Mouse (Mus musculus) heart, embryonic 11.5 days (tissue): ENCODE measurements around the gene Pik3cd. TPM values are rescaled to one million over a fixed set of nuclear protein-coding genes. Genes with fewer than 3 reads are reported as not detected.
"Not testable (repeated sequence)": the region's sequence is repeated elsewhere in the genome, so short reads cannot be mapped to it uniquely, and the experiment has no call there.

Experiments used
- ATAC-seq: fragments of 200-750 bp; cut with Nextera tagmentation; replicated peaks from 2 replicates; pipeline ENCODE4 v1.8.0; 2017; ENCODE audit warnings: moderate library complexity; ENCODE audit not compliant: insufficient number of reproducible peaks, low FRiP score, low TSS enrichment
- H3K27ac ChIP-seq: fragments of 300-500 bp; sonication (generic); 2 replicates; pipeline ENCODE4 v1.5.1; 2014; ENCODE audit warnings: mild to moderate bottlenecking, low read depth, low read length
- H3K27me3 ChIP-seq: fragments of 300-500 bp; sonication (generic); 2 replicates; pipeline ENCODE4 v1.6.1; 2014; ENCODE audit warnings: mild to moderate bottlenecking, low read length, mixed read lengths; ENCODE audit not compliant: control insufficient read depth, insufficient read depth
- H3K36me3 ChIP-seq: fragments of 300-500 bp; sonication (generic); 2 replicates; pipeline ENCODE4 v1.6.1; 2014; ENCODE audit warnings: mild to moderate bottlenecking, low read length, moderate library complexity, mixed read lengths; ENCODE audit not compliant: control insufficient read depth, insufficient read depth
- H3K4me1 ChIP-seq: fragments of 300-500 bp; sonication (generic); 2 replicates; pipeline ENCODE4 v1.6.1; 2014; ENCODE audit warnings: low read length; ENCODE audit not compliant: control insufficient read depth, insufficient read depth
- H3K4me2 ChIP-seq: fragments of 300-500 bp; sonication (generic); 2 replicates; pipeline ENCODE4 v1.6.1; 2014; ENCODE audit warnings: mild to moderate bottlenecking, moderate library complexity
- H3K4me3 ChIP-seq: fragments of 300-500 bp; sonication (generic); 2 replicates; pipeline ENCODE4 v1.5.1; 2014; ENCODE audit warnings: low read depth, low read length
- H3K9ac ChIP-seq: fragments of 300-500 bp; sonication (generic); 2 replicates; pipeline ENCODE4 v1.6.1; 2014; ENCODE audit warnings: mild to moderate bottlenecking, low read depth, low read length, moderate library complexity
- H3K9me3 ChIP-seq: fragments of 300-500 bp; sonication (generic); replicated peaks from 2 replicates; pipeline ENCODE4 v1.6.1; 2016; ENCODE audit warnings: low read length; ENCODE audit not compliant: control insufficient read depth
- WGBS: fragments of 180-500 bp; shearing (Covaris S2); extraction: QIAGEN DNeasy Blood & Tissue Kit; methylation state at CpG from one replicate; pipeline ENCODE4 v1.1.7; 2014; ENCODE audit not compliant: insufficient replicate concordance; 5-methylcytosine and 5-hydroxymethylcytosine counted together
- polyA plus RNA-seq: library from polyadenylated mRNA; unstranded; fragments of >200 nt; fragmentation: Nextera tagmentation; extraction: Ambion mirVana; gene quantifications from 2 replicates; pipeline ENCODE4 v1.2.1, GENCODE M21; 2014

Pik3cd gene
- polyA plus RNA-seq, result 2.3 and 3.2 TPM in 2 replicates

DNA sequence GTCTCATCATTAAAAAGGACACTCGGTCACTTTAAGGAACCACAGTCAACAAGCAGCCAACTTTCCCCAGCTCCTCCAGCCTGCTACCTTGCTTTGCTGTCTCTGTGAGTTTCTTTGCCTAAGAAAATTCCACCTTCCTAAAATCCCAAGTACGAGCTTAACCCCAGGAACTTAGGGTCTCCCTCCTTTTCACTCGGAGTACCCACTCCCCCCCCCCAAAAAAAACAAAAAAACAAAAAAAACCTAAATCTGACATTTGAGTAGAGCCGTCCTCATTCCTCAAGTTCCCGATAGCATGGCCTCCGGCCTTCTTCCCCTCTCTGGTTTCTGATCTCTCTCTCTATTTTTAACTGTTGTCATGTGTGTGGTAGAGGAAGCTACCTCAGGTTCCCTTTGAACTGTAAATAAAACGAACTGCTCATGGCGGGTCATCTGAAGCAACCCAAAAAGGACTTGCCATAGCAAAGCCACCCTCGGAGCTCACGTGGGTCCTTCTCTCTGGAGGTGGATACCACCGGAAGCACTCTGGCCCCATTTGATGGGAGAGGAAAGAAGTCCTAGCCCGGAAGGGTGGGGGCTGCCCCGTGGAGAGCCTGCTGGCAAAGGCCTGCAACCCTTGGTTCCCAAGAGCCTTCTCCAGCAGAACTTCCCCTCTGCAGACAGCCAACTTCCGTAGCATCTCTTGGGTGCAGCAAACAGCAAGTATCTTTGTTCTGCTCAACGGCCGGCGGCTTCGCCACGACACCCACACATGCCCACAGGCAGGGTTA is at the start of gene Pik3cd:
Pik3cd (minus strand) TSS at position 362 of the 770 bp plus-strand sequence.
- no peak for ATAC-seq
- peaks cover 9% of the 10 kb centered on the region for H3K27me3 ChIP-seq
- H3K4me2 ChIP-seq, result no peak within 1 kb of the TSS
- no peaks in the 10 kb centered on the region for H3K9me3 ChIP-seq
- no peak within 1 kb of the TSS for H3K4me3 ChIP-seq
- H3K4me1 ChIP-seq, result peaks cover 10% of the 10 kb centered on the region
- H3K27ac ChIP-seq, result no peak within 1 kb of the TSS
- 59% methylated on average over 19 of the region's 19 CpGs for WGBS
- H3K36me3 ChIP-seq, result no peaks in the 10 kb centered on the region
- no peak within 1 kb of the TSS for H3K9ac ChIP-seq

DNA sequence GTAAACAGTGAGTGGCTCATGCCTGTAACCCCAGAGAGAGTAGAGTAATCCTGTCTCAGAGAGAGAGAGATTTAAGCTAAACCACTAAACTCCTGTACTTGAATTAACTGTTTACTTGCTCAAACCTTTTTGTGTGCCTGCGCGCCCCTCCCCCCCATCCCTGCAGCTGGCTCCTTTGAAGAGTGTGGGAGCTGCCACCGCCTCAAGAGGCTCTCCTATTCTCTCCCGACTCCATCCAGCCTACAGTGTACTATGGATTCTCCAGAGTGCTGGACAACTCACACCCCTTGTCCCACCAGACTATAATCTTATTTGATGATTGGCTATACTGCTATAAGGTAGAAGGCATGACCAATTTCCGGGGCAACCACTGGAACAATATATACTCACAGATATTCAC is 48.3 kb upstream of the Pik3cd start:
- WGBS, result 34% methylated on average over 5 of the region's 5 CpGs

DNA sequence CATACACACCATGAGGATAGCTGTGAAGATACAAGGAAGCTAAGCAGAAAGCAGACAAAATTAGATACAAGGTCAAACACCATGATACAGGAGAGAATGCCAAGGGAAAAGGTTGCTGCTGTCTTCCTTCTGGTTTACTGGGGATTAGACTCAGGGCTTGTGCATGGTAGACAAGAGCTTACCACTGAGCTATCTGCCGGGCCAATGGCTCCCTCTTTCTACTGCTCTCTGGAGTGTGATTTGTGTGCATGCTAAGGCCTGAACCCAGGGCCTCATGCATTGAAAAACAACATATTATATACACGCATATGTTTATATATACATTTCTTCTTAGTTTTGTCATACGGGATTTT is 47.3 kb upstream of the Pik3cd start:
- not testable (repeated sequence) for H3K27ac ChIP-seq, H3K9me3 ChIP-seq, H3K4me2 ChIP-seq, H3K27me3 ChIP-seq, H3K36me3 ChIP-seq, H3K9ac ChIP-seq, ATAC-seq, H3K4me3 ChIP-seq, H3K4me1 ChIP-seq
- 89% methylated on average over 3 of the region's 3 CpGs for WGBS

More for the DNA sequence above, 48.3 kb upstream of the Pik3cd start:
- H3K4me1 ChIP-seq, result 0 out of 2 replicates have a peak, but pooled peaks cover 3% of the 10 kb centered on the region
- H3K4me2 ChIP-seq, result no peak overlapping the region
- no peak overlapping the region for H3K4me3 ChIP-seq
- H3K36me3 ChIP-seq, result no peaks in the 10 kb centered on the region
- no peak overlapping the region for H3K27ac ChIP-seq
- H3K9ac ChIP-seq, result no peak overlapping the region
- H3K9me3 ChIP-seq, result no peaks in the 10 kb centered on the region
- no peaks in the 10 kb centered on the region for H3K27me3 ChIP-seq
- ATAC-seq, result no peak

DNA sequence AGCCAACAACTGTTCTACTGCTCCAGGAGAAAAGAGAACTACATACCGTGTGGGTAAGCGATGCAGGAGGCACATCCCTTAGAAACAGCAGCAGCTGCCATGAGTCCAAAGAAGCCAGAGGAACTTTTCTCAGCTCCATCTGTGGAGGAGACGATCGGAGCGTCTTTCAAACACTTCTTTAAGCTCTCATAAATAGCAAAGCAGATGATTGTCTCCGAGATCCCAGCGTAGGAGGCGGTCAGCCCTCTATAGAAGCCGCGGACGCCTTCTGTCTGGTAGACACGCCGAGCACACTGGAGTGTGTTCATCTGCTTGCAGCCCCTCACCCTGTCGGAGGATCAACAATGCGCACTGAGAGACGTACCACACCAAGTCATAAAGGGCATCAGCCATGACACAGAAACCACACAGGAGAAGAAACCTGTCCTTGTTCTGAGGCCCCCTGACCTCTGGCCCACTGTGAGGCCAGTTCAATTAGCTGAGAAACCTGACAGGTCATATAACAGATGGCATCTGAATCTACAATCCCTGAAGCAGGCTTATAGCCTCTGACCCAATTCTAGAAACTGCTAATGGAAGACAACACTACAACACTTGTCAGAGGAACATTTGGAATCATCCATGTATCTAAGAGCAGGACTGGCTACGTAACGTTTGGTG is 46.8 kb upstream of the Pik3cd start:
- WGBS, result 88% methylated on average over 18 of the region's 18 CpGs
- no peak overlapping the region for H3K9ac ChIP-seq
- H3K36me3 ChIP-seq, result no peaks in the 10 kb centered on the region
- H3K4me2 ChIP-seq, result no peak overlapping the region
- no peak overlapping the region for H3K4me3 ChIP-seq
- no peaks in the 10 kb centered on the region for H3K9me3 ChIP-seq
- 0 out of 2 replicates have a peak, but pooled peaks cover 3% of the 10 kb centered on the region for H3K4me1 ChIP-seq
- no peak for ATAC-seq
- no peak overlapping the region for H3K27ac ChIP-seq
- no peaks in the 10 kb centered on the region for H3K27me3 ChIP-seq

DNA sequence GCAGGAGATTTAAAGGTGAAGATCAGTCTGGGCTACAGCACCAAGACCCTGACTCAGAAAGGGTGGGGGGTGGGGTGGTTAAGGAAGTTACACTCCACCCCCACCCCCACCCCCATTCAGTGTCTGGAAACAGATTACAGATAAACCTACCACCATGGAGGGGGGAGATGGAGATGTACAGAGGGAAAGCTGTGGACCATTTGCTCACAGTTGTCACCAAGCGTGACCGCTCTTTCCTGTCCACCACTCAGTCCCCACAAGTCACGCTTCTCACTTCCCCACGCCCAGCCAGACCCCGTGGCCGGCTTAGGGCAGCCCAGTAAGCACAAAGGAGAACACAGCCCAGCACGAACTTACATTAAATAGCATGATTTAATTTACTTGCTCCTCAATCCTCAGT is 41.7 kb upstream of the Pik3cd start:
- 64% methylated on average over 7 of the region's 7 CpGs for WGBS
- 0 out of 2 replicates have a peak, but pooled peaks cover 2% of the 10 kb centered on the region for H3K36me3 ChIP-seq

DNA sequence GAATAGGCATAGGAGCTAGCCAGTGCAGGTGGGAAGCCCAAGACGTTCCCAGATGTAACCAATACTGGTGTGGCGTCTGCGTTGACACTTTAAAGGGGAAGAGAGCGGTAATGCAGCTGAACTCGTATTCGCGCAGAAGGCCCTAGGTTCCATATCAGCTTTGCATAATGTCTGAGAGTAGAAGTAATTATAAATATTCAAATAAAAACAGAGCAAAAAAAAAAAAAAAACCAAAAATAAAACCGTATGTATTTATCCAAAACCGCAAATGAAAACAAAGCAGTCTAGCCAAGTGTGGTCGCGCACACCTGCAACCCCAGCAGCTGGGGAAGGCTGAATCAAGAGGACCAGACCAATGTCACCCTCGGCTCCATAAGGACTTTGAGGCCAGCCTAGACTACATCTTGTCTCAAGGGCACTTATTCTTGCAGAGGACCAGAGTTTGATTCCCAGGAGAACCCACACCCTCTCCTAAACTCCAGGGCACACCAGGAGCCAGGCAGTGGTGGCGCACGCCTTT is 39.7 kb upstream of the Pik3cd start:
- no peak overlapping the region for H3K27ac ChIP-seq
- 90% methylated on average over 14 of the region's 14 CpGs for WGBS
- H3K9me3 ChIP-seq, result no peaks in the 10 kb centered on the region
- no peak overlapping the region for H3K9ac ChIP-seq
- H3K4me1 ChIP-seq, result peaks cover 2% of the 10 kb centered on the region; the same call in 1 of the 2 replicates
- H3K36me3 ChIP-seq, result 0 out of 2 replicates have a peak, but pooled peaks cover 2% of the 10 kb centered on the region
- ATAC-seq, result no peak
- H3K4me2 ChIP-seq, result no peak overlapping the region
- H3K27me3 ChIP-seq, result no peaks in the 10 kb centered on the region
- H3K4me3 ChIP-seq, result no peak overlapping the region

More for the DNA sequence above, 41.7 kb upstream of the Pik3cd start:
- Histone ChIP-seq H3K9ac (no peak overlapping the region), H3K4me2 (no peak overlapping the region), H3K27me3 (no peaks in the 10 kb centered on the region), H3K9me3 (no peaks in the 10 kb centered on the region), H3K4me3 (no peak overlapping the region), H3K4me1 (no peaks in the 10 kb centered on the region), H3K27ac (no peak overlapping the region)
- ATAC-seq, result no peak

DNA sequence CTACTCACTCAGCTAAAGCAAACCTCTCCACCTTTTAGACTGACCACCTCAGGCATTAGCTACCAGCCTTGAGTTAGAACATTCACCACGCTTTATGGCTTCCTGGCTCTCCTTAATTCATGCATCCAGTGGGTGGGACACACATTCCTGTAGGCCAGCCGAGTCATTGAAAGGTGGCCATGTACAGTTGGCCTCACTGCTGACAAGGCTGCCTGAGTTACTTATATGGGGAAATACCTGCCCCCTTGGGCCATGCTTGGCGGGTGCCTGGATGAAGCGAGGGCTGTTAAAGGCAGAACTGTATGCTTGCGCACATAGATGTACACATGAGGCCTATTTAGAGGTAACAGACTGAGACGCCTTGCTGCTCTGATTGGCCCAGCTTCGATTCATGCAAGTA is 37.9 kb upstream of the Pik3cd start:
- Histone ChIP-seq H3K4me2 (no peak overlapping the region), H3K4me1 (peaks cover 17% of the 10 kb centered on the region), H3K4me3 (no peak overlapping the region), H3K36me3 (0 out of 2 replicates have a peak, but pooled peaks cover 2% of the 10 kb centered on the region), H3K9me3 (no peaks in the 10 kb centered on the region), H3K27ac (no peak overlapping the region), H3K9ac (no peak overlapping the region), H3K27me3 (no peaks in the 10 kb centered on the region)
- ATAC-seq, result no peak
- 84% methylated on average over 7 of the region's 7 CpGs for WGBS

DNA sequence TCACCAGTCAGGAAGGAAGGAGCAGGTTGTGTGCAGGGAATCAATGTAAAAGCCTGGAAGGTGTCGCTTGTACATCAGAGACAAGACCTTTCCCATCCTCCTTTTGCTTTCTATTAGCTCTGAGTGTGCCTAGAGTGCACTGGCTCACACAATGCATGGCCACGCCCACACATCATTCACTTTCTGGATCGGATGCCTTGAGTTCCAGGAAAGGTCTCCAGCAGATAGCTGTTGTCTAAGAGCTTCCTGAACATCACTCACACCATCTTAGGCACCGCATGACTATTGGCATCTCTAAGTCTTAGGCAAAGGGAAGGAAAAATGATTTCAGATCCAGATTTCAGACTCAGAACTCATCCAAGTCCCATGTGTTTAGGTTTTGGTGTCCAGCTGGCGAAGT is 37.1 kb upstream of the Pik3cd start:
- no peak for ATAC-seq
- Histone ChIP-seq H3K9me3 (no peaks in the 10 kb centered on the region), H3K4me1 (peaks cover 26% of the 10 kb centered on the region), H3K4me3 (no peak overlapping the region), H3K9ac (no peak overlapping the region), H3K36me3 (0 out of 2 replicates have a peak, but pooled peaks cover 2% of the 10 kb centered on the region), H3K4me2 (no peak overlapping the region), H3K27me3 (no peaks in the 10 kb centered on the region), H3K27ac (no peak overlapping the region)
- WGBS, result 63% methylated on average over 5 of the region's 5 CpGs
